In the genomic region with DNA sequence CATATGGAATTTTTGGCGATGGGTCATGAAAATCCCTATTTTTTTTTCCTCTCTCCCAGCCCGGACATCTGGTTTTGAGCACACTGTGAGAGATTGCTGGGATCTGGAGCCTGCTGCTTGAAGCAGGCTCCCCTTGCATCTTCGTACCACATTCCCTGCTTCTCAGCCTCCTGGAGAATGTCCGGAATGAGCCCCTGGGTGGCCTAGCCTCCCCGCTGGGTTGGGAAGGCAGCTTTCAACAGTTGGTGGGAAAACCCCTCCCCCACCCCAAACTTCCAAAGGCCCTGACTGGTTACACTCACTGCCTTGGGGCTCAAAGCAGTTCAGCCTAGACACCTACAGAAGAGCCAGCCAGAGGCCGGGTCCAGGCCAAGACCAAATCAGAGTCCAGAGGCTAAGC, we compare ENCODE assay signal across 9 mouse cellular contexts. TPM values are rescaled to one million over a fixed set of nuclear protein-coding genes. Genes with fewer than 3 reads are reported as not detected.
A peak's percentile ranks its signal among the peaks of the same experiment; 100 is the strongest.
DNase-seq lines count a peak whose midpoint lies in the region; ATAC-seq and TF ChIP-seq lines count a peak whose summit lies in the region.
"Had no signal": no experiment of that assay in that cellular context is flagged by ENCODE, and none has a peak within 500 bp of the region (broad histone marks: within the 10 kb centered on the region; RNA-seq: fewer than 3 reads in every experiment).

No protein-coding gene starts in this region.

- H3K9me3 ChIP-seq in intestine, embryonic 14.5 days (ENCODE audit: control insufficient read depth, low read length): no peaks in the 10 kb centered on the region
- H3K9me3 ChIP-seq in intestine, postnatal 0 days (ENCODE audit: control insufficient read depth): no peaks in the 10 kb centered on the region
- H3K9me3 ChIP-seq in limb, embryonic 11.5 days (ENCODE audit: control insufficient read depth, low read length): no peaks in the 10 kb centered on the region
- H3K9me3 ChIP-seq in midbrain, embryonic 11.5 days (ENCODE audit: control insufficient read depth, low read length): no peaks in the 10 kb centered on the region

- no peak for DNase-seq in intestine, embryonic 14.5 days (ENCODE audit: low spot score)
- DNase-seq in ES-CJ7 (ENCODE audit: low read depth, low spot score): peak; percentile 84
- DNase-seq in embryo, embryonic 11.5 days (ENCODE audit: low read depth, low spot score): peak; percentile 76
- DNase-seq in limb, embryonic 11.5 days (ENCODE audit: low spot score): peak; percentile 80
- no peak for DNase-seq in ovary, postnatal 10 days (ENCODE audit: low spot score)
- no peak for DNase-seq in midbrain, embryonic 11.5 days (ENCODE audit: low spot score, missing footprints)
- DNase-seq in frontal cortex, postnatal 36 days (ENCODE audit: low spot score in 2 of 2): no peak
- DNase-seq: cerebellum, adult 11-12 months had no signal

- H3K4me2 ChIP-seq in intestine, embryonic 14.5 days (ENCODE audit: low read length): no peak overlapping the region
- no peak overlapping the region for H3K4me2 ChIP-seq in intestine, postnatal 0 days (replicated peaks; ENCODE audit: low read depth)
- H3K4me2 ChIP-seq in limb, embryonic 11.5 days (ENCODE audit: low read depth, severe bottlenecking): no peak overlapping the region
- H3K4me2 ChIP-seq in midbrain, embryonic 11.5 days: no peak overlapping the region

- H3K27me3 ChIP-seq in intestine, embryonic 14.5 days (replicated peaks; ENCODE audit: control insufficient read depth, insufficient read depth, low read length): no peaks in the 10 kb centered on the region
- no peaks in the 10 kb centered on the region for H3K27me3 ChIP-seq in intestine, postnatal 0 days (replicated peaks; ENCODE audit: control insufficient read depth, insufficient read depth, low read length)
- no peaks in the 10 kb centered on the region for H3K27me3 ChIP-seq in limb, embryonic 11.5 days (ENCODE audit: control insufficient read depth, insufficient read depth, low read length)
- H3K27me3 ChIP-seq in midbrain, embryonic 11.5 days (ENCODE audit: control insufficient read depth, insufficient read depth, low read length): peaks cover 2% of the 10 kb centered on the region

- no peak for TF ChIP-seq CTCF in intestine, postnatal 0 days (IDR thresholded peaks at IDR 0.05; ENCODE audit: low read depth)

- H3K4me1 ChIP-seq in intestine, embryonic 14.5 days (replicated peaks; ENCODE audit: control insufficient read depth, insufficient read depth, low read length): peaks cover 36% of the 10 kb centered on the region
- H3K4me1 ChIP-seq in intestine, postnatal 0 days (replicated peaks; ENCODE audit: control insufficient read depth, insufficient read depth, low read length): no peaks in the 10 kb centered on the region
- H3K4me1 ChIP-seq in limb, embryonic 11.5 days (ENCODE audit: control insufficient read depth, insufficient read depth, low read length): peaks cover 21% of the 10 kb centered on the region
- H3K4me1 ChIP-seq in midbrain, embryonic 11.5 days (ENCODE audit: control insufficient read depth, insufficient read depth, low read length): peaks cover 7% of the 10 kb centered on the region

- WGBS in intestine, embryonic 14.5 days: 18% methylated on average over 6 of the region's 6 CpGs
- WGBS in intestine, postnatal 0 days: 53% methylated on average over 6 of the region's 6 CpGs
- WGBS in limb, embryonic 11.5 days: 3% methylated on average over 6 of the region's 6 CpGs
- 14% methylated on average over 6 of the region's 6 CpGs for WGBS in midbrain, embryonic 11.5 days

- H3K9ac ChIP-seq in intestine, embryonic 14.5 days (ENCODE audit: low read length): no peak overlapping the region
- no peak overlapping the region for H3K9ac ChIP-seq in intestine, postnatal 0 days (ENCODE audit: low read depth, low read length)
- H3K9ac ChIP-seq in limb, embryonic 11.5 days (ENCODE audit: low read length): no peak overlapping the region
- H3K9ac ChIP-seq in midbrain, embryonic 11.5 days (ENCODE audit: low read length): no peak overlapping the region

- no peak overlapping the region for H3K4me3 ChIP-seq in intestine, embryonic 14.5 days (ENCODE audit: low read depth, low read length)
- no peak overlapping the region for H3K4me3 ChIP-seq in intestine, postnatal 0 days (ENCODE audit: low read depth, low read length)
- no peak overlapping the region for H3K4me3 ChIP-seq in limb, embryonic 11.5 days (ENCODE audit: low read depth, low read length)
- H3K4me3 ChIP-seq in midbrain, embryonic 11.5 days (ENCODE audit: low read depth, low read length): no peak overlapping the region

- H3K27ac ChIP-seq in intestine, embryonic 14.5 days (ENCODE audit: low read depth): peak overlapping the region; percentile 92
- no peak overlapping the region for H3K27ac ChIP-seq in intestine, postnatal 0 days (ENCODE audit: low read depth, low read length)
- H3K27ac ChIP-seq in limb, embryonic 11.5 days (replicated peaks; ENCODE audit: low read depth, low read length): peak overlapping the region; percentile 53
- H3K27ac ChIP-seq in midbrain, embryonic 11.5 days (ENCODE audit: low read depth, low read length): no peak overlapping the region

- H3K36me3 ChIP-seq in intestine, embryonic 14.5 days (ENCODE audit: control insufficient read depth, insufficient read depth, low read length): no peaks in the 10 kb centered on the region
- no peaks in the 10 kb centered on the region for H3K36me3 ChIP-seq in intestine, postnatal 0 days (ENCODE audit: control insufficient read depth, insufficient read depth)
- H3K36me3 ChIP-seq in limb, embryonic 11.5 days (ENCODE audit: control insufficient read depth, insufficient read depth, low read length): no peaks in the 10 kb centered on the region
- H3K36me3 ChIP-seq in midbrain, embryonic 11.5 days (ENCODE audit: control insufficient read depth, insufficient read depth, low read length): no peaks in the 10 kb centered on the region

- ATAC-seq in intestine, embryonic 14.5 days (replicated peaks; ENCODE audit: low FRiP score, low TSS enrichment, low read depth): peak; percentile 59
- no peak for ATAC-seq in intestine, postnatal 0 days
- 0 out of 2 replicates have a peak, but pooled peaks have one; percentile 33 for ATAC-seq in limb, embryonic 11.5 days (ENCODE audit: insufficient number of reproducible peaks, low FRiP score, low TSS enrichment, low read depth)
- no peak for ATAC-seq in midbrain, embryonic 11.5 days (ENCODE audit: low FRiP score)

RNA-seq across cellular contexts. Expression of a gene that starts 5.8 kb away (rescaled TPM):
- polyA plus RNA-seq in intestine, embryonic 14.5 days (2014; fragmentation: Nextera tagmentation; extraction: Ambion mirVana): 26.1 and 27.5 TPM in 2 replicates
- 7.1 and 7.6 TPM in 2 replicates for polyA plus RNA-seq in intestine, postnatal 0 days (2015; fragmentation: Nextera tagmentation; extraction: Ambion mirVana)
- polyA plus RNA-seq in limb, embryonic 11.5 days (2014; fragmentation: Nextera tagmentation; extraction: Ambion mirVana): 23.6 and 24.3 TPM in 2 replicates
- 13.4 and 14.7 TPM in 2 replicates for polyA plus RNA-seq in midbrain, embryonic 11.5 days (2014; fragmentation: Nextera tagmentation; extraction: Ambion mirVana)

Comparison
In these comparisons a context has a peak if more than half of its experiments do, and no peak if none do; other contexts are left out.
1. ATAC-seq: peak in intestine, embryonic 14.5 days (single experiment) and limb, embryonic 11.5 days (single experiment); none in intestine, postnatal 0 days (single experiment) and midbrain, embryonic 11.5 days (single experiment).
2. H3K27ac ChIP-seq: peak in intestine, embryonic 14.5 days (single experiment) and limb, embryonic 11.5 days (single experiment); none in intestine, postnatal 0 days (single experiment) and midbrain, embryonic 11.5 days (single experiment).
3. DNase-seq: peak in ES-CJ7 (single experiment), embryo, embryonic 11.5 days (single experiment) and limb, embryonic 11.5 days (single experiment); none in intestine, embryonic 14.5 days (single experiment), ovary, postnatal 10 days (single experiment), midbrain, embryonic 11.5 days (single experiment) and frontal cortex, postnatal 36 days (0 of 2).